Mouse (Mus musculus): ENCODE measurements around the gene Cd63. TPM values are rescaled to one million over a fixed set of nuclear protein-coding genes. Genes with fewer than 3 reads are reported as not detected.

Cd63 gene
- total RNA-seq, 4 experiments from 2014 or later, result 67.2 to 139 (median 94.1) TPM

GRCm38 (mm10) chr10:128923935-128924334 lies 23.1 kb downstream of the Cd63 start, which contains the start of gene Bloc1s1:
TSS of gene Bloc1s1 (minus strand) at chr10:128924035.
- DNase-seq (ENCODE audit: low spot score in 2 of 2), result no peak

DNA sequence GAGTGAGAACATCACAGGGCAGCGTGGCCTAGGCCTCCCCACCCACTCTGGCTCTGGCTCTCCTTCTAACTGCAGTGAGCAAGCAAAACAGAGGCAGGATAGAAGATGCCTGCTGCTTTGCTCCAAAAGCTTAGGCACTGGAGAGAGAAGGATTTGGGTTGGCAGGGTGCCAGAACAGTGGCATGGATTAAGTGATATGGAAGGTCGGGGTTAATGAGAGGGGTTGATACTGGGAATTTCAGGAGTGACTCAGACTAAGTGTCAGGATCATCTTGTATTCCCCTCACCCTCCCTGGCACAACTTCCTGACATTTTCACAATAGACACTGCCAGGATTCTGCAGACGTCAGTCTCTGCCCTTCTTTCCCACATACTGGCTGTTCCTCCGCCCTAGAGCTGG lies 27.6 kb downstream of the Cd63 start:
- no peak for DNase-seq (ENCODE audit: low spot score in 2 of 2)

DNA sequence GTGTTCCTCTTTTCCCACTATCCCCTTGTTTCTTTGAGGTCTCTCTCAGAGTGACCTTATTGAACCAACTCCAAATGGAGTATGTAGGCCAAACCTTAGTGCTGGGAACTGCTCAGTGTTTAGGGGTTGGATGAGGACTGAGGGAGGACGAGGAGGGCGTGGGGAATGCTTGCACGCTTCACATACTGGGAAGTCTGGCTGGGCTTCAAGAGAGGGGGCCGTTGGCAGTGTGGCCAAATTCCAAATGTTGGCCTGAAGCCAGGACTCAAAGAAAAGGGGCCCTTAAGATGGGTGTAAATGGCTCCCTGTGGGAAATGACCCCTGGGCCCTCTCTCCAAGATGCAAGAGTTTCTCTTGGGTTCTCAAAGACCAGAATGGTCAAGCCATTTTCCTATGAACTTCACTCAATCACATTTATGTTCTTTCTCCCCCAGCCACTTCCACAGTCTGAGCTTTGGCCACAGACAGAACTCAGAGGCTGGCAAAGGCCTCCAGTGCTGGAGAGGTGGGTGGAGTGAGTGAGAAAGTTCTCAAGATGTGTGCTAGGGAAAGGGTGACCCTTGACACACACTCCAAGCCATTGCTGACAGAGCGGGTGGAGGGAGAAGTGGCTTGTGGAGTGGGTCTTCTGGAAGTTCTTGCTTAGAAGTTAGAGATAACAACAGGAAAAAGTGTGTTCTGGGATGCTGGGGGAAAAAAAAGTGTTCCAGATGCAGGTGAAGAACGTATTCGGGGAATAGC lies 29.0 kb downstream of the Cd63 start:
- no peak for DNase-seq (ENCODE audit: low spot score in 2 of 2)

- DNase-seq (ENCODE audit: low spot score in 2 of 2), result no peak
Measured at GRCm38 (mm10) chr10:128931441-128931840, 30.7 kb downstream of the Cd63 start.

DNA sequence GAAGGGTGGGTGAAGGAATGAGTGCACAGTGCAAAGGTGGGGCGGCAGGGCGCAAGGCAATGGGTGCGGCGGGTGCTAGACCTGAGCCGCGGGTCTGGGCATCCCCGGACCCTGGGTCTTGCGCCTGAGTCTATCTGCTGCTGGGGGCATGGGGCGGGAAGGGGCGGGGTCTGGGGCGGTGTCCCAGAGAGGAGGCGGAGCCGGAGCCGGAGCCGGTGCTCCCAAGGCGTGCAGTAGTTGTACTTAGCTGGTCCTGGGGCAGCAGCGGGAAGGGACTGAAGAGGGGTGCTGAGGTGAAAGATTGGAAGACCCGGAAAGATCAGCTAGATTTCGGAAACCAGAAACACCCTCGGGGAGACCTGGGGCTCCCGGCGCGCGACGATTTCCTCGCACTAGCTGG lies 32.8 kb downstream of the Cd63 start, which contains the start of gene Itga7:
Gene Itga7 (plus strand): TSS at position 245 of the 400 bp plus-strand sequence.
- no peak for DNase-seq (ENCODE audit: low spot score in 2 of 2)

GRCm38 (mm10) chr10:128933976-128934721 lies 33.4 kb downstream of the Cd63 start:
- DNase-seq (ENCODE audit: low spot score in 2 of 2), result no peak

DNA sequence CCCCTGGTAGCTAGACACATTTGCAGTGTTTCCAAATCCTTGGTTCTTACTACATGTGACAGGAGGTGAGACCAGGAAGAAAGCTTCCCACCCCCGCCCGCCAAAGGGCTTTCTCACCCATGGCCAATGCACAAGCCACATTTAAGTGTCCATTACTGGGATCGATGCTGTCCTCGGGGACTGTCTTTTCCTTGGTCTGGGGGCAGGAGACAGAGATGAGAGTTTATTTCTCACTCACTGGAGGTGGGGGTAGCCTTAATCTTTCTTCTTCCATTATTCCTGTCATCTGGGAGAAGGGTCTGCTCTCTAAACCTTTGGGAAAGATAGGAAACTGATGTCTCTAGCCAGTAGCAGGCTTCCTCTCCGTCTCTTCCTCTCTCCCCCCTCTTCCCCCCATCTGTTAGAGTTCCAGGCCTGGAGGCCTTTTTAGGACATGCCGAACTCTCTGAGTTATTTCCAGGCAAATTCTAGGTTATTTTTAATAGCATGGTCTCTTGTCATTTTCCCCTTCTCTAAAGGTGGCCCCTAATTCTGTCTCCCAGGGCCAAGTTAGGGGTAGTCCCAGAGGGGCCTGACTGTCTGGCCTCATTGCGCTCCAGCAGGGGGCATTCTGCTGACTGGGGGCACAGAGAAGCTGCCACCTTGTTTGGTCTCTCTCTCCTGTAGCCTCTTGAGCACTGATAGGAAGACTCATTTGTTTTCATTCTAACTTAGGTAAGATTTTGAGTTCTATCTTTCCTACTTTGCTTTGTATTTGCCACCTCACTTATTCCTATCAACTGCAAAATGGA lies 34.4 kb downstream of the Cd63 start:
- no peak for DNase-seq (ENCODE audit: low spot score in 2 of 2)

- DNase-seq (ENCODE audit: low spot score in 2 of 2), result no peak
Measured at GRCm38 (mm10) chr10:128935826-128936440, 35.1 kb downstream of the Cd63 start.

DNA sequence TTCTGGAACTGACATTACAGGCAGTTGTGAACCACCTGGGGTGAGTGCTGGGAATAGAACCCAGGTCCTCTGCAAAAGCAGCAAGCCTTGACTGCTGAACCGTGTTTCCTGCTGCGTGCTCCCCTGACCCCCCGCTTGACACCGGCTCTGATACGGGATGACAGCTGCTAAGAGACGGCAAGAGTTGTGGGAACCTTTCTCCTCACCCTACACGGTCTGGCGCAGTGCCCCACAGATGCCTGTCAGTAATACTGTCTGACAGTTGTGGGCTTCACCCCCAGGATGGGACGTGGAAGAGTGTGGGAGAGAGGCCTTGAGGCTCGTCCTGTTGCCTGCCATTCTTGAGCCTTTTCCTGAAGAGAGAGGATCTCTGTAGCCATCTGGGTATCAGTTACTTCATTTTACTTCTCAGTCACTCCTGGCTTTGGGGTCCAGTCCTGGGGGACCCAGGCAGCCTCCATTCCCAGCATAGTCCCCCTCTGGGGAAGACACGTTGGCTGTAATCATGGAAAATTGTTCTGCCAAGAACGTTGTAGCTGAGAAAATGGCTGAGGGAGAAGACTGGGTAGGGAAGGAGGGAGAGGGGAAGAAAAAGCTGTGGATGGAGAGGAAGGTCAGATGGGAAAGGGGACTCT lies 37.1 kb downstream of the Cd63 start:
- no peak for DNase-seq (ENCODE audit: low spot score in 2 of 2)

DNA sequence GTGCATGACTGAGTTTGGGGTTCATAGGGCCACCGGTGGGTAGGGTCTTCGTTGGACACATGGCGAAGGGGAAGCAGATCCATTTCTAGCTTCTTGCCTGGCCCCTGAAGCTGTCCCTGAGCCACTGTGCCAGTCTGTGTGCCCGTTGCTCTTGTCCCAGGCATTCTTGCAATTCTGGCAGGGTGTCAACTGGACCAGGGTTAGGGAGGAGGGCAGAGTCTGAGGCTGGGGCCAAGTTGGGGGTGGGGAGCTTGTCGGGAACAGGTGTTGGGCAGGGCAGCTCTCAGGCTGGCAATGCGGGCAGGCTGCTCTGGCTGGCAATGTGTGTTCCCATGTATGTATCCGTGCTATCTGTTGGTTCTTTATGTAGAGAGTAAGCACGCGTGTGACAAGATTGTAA lies 37.7 kb downstream of the Cd63 start:
- DNase-seq (ENCODE audit: low spot score in 2 of 2), result no peak

DNA sequence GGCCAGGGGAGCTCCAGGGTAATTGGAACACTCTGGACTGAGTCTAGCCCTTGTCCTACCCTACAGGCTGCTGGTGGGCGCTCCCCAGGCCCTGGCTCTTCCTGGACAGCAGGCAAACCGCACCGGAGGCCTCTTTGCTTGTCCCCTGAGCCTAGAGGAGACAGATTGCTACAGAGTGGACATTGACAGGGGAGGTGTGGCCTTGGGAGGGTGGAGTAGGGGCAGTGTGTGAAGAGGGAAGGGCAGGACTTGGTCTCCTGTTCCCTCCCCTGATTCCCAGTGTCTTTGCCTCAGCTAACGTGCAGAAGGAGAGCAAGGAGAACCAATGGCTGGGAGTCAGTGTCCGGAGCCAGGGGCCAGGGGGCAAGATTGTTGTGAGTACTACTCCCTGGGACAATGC lies 38.2 kb downstream of the Cd63 start:
- no peak for DNase-seq (ENCODE audit: low spot score in 2 of 2)

DNA sequence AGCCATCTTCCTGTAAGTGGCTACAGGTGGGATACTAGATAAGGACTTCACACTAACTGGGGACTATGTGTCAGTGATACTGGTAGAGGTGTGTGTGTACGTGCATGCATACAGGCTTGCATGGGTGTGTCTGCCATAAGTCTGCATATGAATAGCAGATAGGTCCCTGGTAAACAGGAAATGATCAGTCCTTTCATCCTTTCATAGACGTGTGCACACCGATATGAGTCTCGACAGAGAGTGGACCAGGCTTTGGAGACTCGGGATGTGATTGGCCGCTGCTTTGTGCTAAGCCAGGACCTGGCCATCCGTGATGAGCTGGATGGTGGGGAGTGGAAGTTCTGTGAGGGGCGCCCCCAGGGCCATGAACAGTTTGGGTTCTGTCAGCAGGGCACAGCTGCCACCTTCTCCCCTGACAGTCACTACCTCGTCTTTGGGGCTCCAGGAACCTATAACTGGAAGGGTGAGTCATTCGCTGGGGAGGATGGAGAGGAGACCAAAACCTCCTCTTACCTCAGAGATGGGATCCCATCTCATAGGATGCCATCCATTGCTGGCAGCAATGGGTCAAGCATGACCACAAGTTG lies 39.8 kb downstream of the Cd63 start:
- no peak for DNase-seq (ENCODE audit: low spot score in 2 of 2)

GRCm38 (mm10) chr10:128945675-128946074 lies 44.9 kb downstream of the Cd63 start:
- DNase-seq (ENCODE audit: low spot score in 2 of 2), result no peak

GRCm38 (mm10) chr10:128947496-128947895 lies 46.7 kb downstream of the Cd63 start:
- no peak for DNase-seq (ENCODE audit: low spot score in 2 of 2)

DNA sequence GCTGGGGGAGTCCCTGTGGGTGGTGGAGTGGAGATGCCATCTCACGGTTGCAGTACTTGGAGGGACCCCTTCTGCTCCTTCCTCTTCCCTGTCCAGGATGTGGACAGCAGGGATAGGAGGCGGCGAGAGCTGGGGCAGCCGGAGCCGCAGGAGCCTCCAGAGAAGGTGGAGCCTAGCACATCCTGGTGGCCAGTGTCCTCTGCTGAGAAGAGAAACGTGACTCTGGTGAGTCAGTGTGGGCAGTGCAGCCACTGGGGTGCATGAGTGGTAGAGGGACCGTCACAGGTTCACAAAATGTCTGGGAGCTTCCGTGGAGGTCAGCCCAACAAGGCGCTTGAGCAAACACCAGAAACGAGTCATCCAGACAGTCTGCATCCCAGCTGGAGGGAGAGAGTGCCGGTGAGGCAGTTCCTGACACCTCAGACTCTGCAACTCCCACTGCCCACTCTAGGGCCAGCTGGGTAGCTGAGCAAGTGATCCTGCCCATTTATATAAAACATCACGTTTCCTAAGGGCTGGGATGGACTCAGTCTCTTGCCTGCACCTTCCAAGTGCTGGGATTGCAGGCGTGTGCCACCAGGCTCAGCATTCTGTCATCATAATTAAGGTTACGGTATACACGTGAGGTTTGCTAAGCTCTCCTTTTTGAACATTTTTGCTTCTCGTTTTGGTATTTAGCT lies 49.6 kb downstream of the Cd63 start:
- peak in 1 of 2 experiments; percentile 35 for DNase-seq (ENCODE audit: low spot score in 2 of 2)

DNA sequence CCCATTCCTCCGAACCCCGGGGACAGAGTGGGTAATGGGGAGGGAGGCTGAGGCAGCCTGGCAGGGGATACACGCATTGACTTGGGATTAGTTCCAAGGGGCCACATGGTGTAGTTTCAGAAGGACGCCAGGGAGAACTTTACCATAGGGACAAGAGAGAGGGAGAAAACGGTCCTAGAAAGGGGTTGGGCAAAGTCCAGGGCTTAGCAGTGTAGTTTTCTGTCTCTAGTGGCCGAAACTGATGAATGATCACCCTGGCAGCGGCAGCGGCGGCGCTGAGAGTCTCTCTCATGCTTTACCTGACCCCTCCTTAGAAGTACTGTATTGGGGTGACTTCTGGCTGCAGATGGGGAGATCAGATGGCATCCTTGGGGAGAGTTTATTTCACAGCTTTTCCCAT lies 57.6 kb downstream of the Cd63 start:
- no peak for DNase-seq (ENCODE audit: low spot score in 2 of 2)

DNA sequence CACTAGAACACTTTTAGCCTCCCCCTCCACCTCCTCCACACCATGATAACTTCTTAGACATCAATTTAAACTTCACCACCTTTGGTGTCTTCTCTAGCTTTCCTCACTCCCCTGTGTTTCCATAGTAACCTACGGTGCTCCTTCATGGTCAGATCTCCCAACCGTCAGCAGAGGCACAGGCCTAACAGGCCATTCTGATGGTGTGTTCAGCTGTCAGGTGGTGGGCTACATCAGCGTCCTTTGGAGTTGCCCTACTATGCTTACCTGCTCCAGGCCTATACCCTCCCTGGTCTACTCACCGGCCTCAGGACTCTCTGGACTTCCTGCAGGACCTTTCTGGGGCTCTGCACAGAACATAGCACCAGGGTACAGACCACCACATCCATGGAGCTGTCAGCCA lies 59.4 kb downstream of the Cd63 start:
- DNase-seq (ENCODE audit: low spot score in 2 of 2), result no peak

DNA sequence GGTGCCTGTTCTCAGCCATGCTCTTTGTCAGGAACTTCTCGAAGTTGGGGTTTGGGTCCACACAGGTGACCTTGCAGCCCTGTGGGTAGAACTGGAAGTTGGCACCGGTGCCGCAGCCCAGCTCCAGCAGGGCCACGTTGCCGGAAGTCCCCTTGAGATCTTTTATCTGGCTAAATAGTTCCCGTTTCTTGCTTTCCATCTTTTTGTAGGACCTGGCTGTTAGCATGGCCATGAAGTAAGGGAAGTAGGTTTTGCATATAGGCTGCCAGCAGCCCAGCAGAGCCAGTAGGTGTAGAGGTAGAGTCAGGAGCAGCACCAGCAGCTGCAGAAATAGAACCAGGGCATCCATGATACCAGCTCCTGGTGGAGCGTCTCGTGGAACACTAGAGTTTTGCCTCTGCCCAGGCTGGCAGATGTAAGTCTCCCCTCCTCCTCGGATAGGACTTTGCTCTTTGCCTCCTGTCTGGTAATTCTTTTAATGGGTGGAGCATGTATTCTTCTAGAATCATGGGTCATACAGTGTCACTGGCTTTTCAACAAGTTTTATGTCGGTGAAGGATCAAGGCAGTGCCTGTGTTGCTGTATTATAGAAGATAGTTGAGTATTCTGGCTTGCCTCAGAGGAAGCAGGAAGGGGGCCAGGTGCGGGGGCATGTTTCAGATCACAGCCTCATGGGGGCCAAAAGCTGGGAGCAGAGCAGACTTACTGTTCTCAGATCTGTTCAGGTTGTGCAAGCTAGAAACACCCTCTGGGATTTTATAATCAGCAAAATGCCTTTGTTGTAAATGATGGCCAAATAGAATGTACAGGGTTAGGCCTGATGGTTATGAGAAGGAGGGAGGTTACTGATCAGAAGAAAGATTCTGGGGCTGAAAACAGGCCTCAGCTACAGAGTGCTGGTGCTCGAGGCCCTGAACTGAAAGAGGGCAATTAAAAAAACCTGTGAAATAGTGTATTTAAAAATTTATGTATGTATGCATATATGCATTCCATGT lies 60.1 kb downstream of the Cd63 start, which contains the start of gene Mettl7b:
Gene Mettl7b (minus strand): TSS at position 399 of the 995 bp plus-strand sequence.
- DNase-seq (ENCODE audit: low spot score in 2 of 2), result no peak
